Mouse (Mus musculus) lung, adult 18-20 months (tissue): ENCODE results near the gene Eif5.
"Not testable (repeated sequence)": the region's sequence is repeated elsewhere in the genome, so short reads cannot be mapped to it uniquely, and the experiment has no call there.

Experiments used
- DNase-seq, 2 experiments: peaks; one replicate each; pipeline ENCODE4 v3.0.0; 2022; ENCODE audit warnings: mixed read lengths in 2 of 2

The Eif5 gene

DNA sequence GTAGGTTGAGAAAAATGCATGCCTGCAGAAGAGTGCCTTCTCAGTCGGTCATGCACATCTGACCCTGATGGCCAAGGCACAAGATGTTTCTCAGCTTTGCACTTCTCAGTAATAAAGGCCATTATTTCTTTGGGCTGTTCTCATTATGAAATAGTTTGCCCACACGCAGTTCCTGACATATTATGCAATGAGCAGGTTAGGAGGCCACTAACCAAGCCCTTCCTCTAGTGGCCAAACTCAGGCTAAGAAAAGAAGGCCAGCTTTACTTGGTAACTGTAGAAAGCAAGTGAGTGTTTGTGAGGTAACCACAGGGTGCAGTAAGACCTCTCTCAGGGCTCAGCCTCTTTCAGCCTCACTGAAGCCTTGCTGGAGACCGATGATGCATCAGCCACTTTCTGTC is 12.9 kb upstream of the Eif5 start:
- peak; percentile 17 to 57 for DNase-seq

DNA sequence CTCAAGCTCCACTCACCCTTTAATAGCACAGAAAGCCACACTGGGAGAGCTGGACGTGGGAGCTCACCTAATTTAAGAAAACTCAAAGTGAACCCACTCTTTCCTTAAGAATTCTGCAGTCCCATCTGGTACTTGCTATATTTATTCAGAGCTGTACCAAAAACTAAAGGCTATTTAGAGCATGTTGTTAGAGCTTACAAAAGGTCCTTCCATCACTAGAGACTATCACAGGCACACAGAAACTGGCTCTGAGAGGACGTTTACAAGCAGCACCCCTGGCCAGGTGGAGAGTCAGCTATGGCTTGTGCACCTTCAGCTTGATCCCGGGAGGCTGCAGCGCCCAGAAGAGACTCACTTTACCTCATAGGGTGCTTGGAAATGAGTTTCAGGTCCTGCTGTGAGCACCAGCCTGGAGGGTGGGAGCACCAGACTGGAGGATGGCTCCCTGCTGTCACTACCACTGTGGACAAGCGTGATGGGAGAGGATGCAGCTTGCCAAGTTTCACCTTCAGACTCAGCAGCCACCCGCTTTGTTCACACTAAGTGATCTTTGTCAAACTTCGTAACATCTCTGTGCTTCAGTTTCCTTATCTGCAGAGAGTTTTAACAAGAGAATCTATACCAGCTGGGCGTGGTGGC is 10.1 kb upstream of the Eif5 start:
- DNase-seq, result no peak

DNA sequence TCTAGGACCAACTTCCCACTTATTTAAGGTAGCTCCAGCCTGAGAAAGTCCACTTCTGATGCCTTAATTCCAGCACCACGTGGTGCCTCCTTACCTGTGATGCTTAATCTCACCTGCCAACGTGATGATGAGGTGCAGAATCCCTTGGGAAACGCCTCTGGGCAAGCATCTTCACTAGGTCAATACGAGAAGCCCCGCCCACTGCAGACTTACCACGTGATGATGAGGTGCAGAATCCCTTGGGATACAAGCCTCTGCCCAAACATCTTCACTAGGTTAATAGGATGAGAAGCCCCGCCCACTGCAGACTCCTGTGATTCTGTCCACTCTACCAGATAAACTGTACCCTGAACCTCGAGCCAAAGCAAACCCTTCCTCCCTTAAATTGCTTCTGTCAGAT is 8.6 kb upstream of the Eif5 start:
- no peak for DNase-seq

DNA sequence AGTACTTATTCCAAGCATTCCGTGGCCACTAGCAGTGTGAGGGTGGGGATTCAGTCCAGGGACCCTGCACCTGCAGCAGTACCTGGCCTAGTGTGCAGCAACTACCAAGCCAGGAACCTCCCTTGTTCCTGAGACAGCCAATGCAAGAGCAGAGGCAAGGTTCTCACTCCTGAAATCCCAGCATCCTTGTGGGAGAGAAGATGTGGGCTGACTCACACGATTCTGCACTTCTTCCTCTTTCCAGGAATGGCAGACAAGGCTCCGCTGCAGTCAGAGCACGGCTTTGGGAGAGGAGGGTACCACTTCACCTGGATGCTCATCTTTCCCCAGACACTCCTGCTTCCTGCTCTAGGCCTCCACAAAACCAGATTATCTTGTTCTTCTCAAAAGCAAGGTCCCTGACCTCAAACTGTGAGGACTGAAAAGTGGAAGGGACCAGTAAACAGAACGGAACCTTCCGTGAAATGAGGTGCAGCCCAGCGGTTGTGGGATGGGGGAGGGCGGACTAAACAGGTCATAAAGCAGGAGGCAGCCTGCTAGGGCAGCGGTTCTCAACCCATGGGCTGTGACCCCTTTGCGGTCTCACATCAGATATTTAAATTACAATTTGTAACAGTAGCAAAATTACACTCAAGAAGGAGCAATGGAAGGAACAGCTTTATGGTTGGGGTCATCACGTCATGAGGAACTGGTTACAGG is 4.6 kb upstream of the Eif5 start:
- no peak for DNase-seq

DNA sequence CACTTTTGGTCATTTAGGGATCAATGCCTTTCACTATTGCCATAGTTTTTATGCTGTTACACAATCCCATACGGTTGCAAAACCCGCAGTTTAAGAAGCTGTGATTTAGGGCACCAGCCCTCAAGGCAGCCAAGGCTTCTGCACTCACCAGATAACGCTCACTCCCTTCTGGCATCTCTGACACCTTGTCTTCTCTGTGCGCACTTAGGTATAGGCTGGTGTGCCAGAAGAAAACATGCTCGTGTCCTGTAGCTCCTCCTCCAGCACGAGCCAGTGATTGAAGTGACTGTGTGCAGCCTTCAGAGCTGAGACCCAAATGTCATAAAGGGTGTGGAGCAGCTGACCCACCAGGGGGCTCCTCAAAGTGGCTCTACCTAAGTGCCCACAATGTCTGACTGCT is 2.5 kb upstream of the Eif5 start:
- DNase-seq, result peak; percentile 11 to 13

DNA sequence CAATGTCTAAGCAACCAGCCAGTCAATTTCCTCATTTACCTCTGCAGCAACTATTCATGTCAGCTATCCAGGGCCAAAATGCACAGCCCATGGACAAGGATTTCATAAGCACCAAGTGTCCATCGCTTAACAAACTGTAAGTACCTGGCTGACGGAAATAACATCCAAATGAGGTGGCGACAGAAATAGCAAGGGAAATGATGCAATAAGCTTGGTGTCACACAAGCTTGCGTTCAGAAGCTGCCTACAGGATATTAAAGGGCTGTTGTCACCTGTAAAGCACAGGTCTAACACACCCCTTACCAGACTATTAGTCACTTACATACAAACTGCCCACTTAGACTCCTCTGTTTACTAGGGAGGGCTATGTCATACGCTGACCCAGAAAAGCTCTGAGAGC is 2.1 kb upstream of the Eif5 start:
- peak; percentile 14 to 60 for DNase-seq

DNA sequence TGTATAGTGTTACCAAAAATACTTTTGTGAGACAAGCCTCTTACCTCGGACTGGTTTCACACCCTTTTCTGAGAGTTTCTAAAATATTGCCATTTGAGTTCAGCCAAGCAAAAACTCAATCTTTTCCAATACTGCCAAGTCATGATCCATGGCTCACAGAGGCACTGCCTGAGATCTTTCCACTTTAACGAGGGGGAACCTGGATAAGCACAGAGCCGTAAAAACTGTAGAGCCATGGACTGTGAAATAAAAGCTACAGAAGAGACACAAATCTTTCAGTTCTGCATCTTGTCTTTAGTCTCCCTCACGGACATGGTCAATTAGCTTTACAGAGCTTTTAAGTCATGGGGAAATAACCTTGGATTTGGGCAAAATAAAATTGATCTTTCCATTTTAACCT is 1.1 kb upstream of the Eif5 start:
- DNase-seq, result no peak

DNA sequence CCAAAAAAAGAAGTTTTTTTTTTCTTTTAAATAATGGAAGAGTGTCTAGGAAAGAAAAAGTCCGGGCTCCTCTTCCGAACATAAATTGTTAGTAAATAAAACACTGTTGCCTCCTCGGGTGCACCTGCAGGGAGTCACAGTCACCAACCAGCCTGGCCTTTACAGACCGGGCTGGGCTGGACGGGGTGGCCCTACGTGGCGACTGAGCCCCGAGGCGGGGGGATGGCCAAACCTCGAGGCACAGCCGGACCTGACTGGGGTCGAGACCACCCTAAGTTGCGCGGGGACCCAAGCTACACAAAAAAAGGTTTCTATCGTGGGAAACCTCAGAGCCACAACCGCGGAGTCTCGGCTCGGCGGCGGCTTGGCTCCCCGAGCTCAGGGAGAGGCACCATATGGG is 475 bp upstream of the Eif5 start:
- DNase-seq, result peak in 1 of 2 experiments; percentile 38

DNA sequence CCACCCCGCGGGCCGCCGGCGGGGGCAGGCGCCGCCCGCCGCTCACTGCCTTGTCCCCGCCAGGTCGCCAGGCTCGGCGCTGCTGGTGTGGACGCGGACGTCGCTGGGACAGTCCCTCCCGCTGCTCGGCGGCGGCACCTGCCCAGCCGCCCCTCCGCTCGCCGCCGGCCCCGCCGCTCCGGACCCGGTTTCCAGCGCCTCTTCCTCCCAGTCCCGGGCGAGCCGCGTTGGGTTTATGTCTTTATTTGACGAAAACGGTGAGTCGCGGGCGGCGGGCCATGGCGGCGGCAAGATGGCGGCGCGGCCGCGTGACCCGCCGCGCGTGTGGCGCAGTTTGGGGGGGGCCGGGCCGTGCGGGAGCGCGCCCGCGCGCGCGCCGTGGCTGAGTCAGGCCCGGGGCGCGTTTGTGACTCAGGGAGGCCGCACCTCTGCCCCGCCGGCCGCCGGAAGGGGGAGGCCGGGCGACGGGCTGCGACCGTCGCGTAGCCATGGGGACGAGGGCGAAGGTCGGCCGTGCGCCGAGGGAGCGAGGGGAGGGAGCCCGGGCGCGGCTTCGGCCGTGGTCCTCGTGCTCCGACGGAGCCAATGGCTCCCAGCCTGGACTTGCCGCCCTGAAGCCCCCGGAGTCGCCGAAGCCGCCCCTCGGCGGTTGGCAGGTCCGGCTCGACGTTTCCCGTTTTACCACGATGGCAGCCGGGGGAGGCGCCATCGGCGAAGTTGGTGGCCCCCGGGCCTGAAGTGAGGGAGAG is 650 bp downstream of the Eif5 start:
- DNase-seq, result peak; percentile 81 to 87

DNA sequence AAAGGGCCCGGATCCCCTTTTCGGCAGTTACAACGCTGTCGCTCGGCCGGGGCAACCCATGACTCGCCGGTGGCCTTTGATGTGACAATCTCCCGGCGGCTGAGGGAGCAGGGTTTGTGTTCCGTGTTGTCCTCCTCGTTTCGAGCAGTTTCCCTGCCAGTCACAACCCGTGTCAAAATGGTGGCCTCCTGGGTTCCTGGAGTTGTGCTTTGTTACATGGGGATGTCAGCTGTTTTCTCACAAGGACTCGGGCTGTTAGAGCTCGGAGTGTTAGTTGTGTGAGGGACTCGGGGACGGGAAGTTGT is 1.2 kb downstream of the Eif5 start:
- no peak for DNase-seq

DNA sequence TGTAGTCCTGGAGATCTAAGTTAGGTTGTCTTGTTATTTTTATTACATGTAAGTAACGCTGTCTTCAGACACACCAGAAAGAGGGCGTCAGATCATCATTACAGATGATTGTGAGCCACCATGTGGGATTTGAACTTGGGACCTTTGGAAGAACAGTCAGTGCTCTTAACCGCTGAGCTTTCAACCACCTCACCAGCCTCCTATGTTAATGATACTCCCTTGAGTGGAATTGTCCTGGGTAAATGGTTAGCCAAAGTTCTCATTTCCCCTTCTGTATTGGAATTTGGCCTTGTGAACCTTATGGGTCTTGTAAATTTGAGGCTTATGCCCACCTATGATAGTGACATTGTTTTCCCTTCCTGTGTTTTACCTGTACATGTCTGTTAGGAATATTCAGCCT is 9.3 kb downstream of the Eif5 start:
- DNase-seq, result no peak

DNA sequence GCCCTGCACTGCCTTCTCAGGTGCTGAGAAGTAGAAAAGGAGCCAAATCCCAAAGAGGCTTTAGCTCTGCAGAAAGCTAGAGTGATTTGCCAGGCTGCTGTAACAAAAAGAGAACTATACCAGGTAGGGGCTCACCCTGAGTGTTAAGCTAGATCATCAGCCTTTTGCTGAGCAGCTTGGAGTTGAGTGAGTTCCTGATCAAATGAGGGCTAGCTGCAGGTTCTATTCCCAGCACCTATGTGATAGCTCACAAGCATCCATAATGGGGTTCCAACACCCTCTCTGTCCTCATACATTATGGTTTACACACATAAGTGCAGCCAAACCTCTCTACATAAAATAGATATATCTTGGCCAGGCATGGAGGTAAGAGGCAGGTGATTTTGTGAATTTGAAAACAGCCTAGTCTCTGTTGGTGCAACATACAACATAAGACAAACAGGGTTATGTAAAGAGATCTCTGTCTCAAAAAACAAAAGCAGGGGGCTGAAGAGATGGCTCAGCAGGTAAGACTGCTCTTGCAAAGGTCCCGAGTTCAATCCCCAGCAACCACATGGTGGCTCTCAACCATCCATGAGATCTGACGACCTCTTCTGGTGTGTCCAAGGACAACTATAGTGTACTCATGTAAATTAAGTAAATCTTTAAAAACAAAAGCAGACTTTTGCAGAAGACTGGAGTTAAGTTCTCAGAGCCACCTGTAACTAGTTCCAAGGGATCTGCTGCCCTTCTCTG is 10.9 kb downstream of the Eif5 start:
- DNase-seq, result no peak

DNA sequence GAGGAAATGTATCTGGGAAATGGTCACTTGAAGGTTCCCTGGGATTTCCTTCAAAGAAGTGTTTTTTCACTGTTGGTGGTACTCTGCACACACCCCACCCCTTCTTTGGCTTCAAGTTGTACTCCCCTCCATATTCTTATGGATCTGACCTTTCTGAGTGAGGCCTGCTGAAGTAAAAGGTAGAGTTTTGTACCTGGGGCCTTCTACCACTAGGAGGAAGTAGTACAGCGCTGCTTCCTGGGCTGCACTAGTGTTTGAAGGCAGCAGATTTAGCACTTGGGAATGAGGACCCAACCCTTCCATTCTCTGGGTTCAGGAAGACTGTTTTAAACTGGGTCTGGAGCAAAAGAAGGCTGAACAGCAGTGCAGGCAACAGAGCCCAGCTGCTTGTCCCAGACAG is 12.9 kb downstream of the Eif5 start:
- DNase-seq, result no peak

DNA sequence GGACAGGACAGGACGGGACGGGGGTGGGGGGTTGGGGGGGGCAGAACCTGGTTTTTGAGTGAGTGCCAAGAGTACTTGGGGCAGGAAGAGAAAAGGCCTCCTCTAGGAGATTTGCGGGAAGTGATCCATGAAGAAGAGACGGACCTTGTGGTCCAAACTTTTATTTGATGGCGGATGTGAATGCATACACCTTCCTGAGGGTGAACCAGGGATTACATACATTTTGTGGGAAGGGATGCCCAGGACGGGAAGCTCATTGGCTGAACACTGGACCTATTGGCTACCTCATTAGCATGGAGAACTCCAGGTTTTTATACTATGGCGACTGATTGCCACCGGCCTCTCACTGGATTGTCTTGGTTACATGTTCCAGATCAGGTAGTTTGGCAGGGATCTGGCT is 14.5 kb downstream of the Eif5 start:
- DNase-seq, result no peak

DNA sequence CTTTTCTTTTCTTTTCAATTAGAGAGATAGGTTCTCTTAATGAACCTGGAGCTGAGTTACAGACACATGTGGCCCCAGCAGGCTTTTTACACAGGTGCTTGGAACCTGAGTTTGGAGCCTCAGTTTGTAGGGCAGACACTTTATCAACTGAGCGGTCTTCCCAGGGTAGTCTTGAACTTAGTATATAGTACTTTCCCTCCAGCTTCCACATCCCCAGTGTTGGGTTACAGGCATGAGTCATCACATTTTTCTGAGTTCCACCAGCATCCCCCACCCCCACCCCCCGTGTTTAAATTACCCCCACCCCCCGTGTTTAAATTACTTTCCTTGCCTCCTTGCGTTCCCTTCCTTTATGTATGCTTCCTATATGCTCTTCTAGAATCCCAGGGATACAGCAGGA is 17.5 kb downstream of the Eif5 start:
- no peak for DNase-seq

DNA sequence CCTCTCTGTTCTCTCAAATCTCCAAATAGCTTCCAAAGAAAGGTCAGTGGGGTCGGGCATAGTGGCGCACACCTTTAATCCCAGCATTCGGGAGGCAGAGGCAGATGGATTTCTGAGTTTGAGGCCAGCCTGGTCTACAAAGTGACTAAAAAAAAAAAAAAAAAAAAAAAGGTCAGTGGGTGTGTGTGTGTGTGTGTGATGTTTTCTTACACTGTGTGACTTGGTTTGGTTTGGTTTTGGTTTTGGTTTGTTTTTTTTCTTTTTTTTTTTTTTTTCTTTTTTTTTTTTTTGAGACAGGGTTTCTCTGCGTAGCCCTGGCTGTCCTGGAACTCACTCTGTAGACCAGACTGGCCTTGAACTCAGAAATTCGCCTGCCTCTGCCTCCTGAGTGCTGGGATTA is 18.1 kb downstream of the Eif5 start:
- not testable (repeated sequence) for DNase-seq

DNA sequence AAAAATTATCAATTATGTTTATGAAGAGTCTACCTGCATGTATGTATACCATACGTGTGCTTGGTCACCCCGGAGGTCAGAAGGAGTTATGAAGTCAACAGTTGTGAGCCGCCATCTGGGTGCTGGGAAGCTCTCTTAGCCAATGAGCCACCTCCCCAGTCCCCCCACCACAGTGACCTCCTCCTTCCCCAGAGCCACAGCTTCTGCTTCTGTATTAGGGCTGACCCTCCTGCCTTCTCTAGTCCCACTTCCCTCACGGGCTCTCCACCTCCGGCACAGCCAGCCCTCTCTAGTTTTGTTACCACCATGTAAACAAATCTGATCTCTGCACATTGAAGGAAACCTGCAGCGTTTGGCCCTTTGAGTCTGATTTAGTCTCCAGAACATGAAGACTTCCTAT is 19.7 kb downstream of the Eif5 start:
- DNase-seq, result peak in 1 of 2 experiments; percentile 11

DNA sequence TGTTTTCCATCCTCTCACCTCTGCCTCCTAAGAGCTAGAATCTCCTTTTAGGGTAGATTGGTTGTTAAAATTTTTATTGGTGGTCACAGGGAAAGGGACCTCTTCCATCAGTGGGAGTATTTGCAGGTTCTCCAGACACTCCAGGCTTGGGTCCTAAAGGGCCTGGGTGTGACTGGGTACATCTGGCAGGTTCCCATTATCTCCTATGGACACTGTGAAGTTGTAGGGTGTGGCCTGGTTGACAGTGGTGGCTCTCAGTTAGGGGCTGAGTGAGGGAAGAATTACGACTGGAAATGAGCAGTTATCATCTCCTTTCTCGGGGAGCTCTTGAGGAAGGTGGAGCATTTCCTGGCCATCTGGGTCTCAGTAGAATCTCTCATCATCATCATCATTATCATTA is 20.8 kb downstream of the Eif5 start:
- DNase-seq, result no peak

DNA sequence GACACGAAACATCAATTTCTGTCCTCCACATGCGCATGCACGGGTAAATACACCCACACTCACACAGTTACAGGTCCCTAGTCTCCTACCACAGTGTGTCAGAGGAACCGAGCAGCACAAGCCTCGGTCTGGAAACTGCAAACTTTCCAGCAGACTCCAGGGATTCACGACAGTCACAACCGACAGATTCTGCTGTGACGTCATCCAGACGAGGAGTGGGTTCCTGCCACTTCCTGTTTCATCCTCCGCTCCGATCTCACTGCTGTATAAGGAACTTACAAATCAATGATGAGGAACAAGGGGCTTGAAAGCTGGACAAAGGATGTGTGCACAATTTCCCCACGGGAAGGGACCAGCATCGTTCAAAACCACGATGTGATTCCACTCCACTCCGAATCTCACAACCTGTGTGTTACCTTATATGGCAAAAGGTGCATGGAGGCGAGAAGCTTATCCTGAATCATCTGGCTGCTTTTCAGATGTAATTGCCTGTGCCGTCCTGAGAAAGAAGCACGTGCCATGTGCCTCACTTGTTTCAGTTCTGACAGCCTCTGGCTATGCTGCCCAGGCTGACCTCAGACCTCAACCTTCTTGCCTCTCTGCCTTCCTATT is 21.9 kb downstream of the Eif5 start:
- peak; percentile 24 to 32 for DNase-seq

DNA sequence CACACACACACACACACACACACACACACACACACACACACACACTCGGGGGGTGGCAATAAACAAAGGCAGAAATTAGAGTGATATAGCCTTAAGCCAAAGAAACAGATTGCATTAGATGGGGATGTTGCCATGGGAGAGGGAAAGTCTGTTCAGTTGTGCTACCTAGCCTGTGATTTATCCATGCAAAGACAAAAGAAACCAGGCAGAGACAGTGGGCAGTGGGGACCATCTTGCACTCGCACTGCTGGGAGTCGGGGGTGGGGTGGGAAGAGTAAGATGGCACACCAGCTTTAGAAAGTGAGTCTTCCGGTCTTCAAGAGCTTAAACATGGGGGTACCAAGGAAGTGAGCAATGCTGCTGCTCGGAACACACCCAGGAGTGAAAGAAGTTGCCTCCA is 22.5 kb downstream of the Eif5 start:
- DNase-seq, result no peak

DNA sequence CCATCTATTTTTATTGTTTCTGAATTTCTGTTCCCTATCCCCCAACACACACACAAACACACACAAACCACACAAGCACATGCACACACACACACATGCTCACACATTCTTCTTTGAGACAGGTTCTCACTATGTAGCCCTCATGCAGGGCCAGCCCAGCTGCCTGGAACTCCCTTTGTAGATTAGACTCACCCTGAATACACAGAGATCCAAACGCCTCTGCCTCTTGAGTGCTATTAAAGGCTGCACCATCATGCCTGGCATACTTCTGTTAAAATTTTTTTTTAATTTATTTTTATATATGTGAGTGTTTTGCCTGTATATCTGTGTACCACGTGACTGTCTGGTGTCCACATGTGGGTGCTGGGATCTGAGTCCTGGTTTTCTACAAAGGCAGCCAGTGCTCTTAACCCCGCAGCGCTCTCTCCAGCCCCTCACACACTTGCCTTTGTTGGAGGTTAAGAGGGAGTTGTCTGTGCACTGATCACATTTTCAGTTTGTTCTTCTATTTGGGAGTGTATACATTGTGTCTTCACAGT is 24.5 kb downstream of the Eif5 start:
- DNase-seq, result no peak

DNA sequence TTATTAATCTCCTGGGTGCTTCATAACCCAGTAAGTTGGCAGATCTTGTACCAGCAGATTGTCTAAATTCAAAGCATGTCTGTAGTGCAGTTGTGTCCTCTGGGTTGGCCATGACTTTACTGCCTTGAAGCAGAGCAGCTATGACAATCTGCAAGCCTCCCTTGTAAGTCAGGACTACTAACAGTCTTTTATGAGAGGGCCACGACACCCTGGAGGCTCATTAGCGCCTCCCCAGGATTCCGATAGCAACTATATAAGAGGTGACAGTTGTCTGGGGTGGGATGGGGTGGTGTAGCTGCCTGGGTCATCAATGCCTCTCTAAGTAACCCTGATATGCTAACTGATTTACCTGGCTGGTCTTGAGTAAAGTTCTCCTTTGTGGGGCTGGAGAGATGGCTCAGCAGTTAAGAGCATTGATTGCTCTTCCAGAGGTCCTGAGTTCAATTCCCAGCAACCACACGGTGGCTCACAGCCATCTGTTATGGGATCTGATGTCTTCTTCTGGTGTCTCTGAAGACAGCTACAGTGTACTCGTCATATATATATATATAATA is 25.3 kb downstream of the Eif5 start:
- no peak for DNase-seq

DNA sequence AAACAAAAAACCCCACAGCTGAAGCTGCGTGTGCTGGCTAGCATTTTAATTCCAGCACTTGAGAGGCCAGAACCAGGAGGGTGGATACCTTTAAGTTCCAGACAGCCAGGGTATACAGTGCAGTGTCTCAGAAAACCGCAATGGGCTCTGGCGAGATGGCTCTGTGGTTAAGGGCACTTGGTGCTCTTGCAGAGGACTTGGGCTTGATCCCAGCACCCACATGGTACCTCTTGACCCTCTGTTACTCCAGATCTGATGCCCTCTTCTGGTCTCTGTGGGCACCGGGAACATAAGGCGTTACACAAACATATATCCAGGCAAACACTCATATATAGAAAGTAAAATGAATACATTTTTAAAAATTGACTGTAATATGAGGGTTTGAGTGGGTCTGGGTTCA is 27.5 kb downstream of the Eif5 start:
- DNase-seq, result peak; percentile 60 to 68
